Mouse (Mus musculus) mature B cell (primary cell): ENCODE measurements at regions not wholly inside any gene's neighbourhood (a gene's known extent, or its start where the extent isn't known, plus 50 kb on each side); places are given as distances from the start of the nearest gene placed in this dataset.

Experiments
- in situ Hi-C: fragments of 300-500 bp; cut with MboI; formaldehyde crosslinking; loops from 2 replicates; pipeline ENCODE4 v1.14.3; 2019

- in situ Hi-C loops = no loop called here
Observed at GRCm38 (mm10) chr2:51448121-51448520, 179.2 kb upstream of the Tas2r134 start.

GRCm38 (mm10) chr2:51447616-51448015, 179.7 kb upstream of the Tas2r134 start:
- in situ Hi-C loops = no loop called here

- in situ Hi-C loops = no loop called here
Observed at GRCm38 (mm10) chr2:51444386-51445080, 182.8 kb upstream of the Tas2r134 start.

GRCm38 (mm10) chr2:51443946-51444345, 183.4 kb upstream of the Tas2r134 start:
- in situ Hi-C loops = no loop called here

GRCm38 (mm10) chr2:51439047-51439446, 188.3 kb upstream of the Tas2r134 start:
- in situ Hi-C loops = loop anchor here (10.0 kb wide), 1 partner anchor 1134 kb away; no protein-coding TSS in a partner anchor

- in situ Hi-C loops = loop anchor here (10.0 kb wide), 1 partner anchor 1132 kb away; no protein-coding TSS in a partner anchor
Observed at GRCm38 (mm10) chr2:51436590-51436989, 190.7 kb upstream of the Tas2r134 start.

- in situ Hi-C loops = loop anchor here (10.0 kb wide), 1 partner anchor 1127 kb away; no protein-coding TSS in a partner anchor
Observed at GRCm38 (mm10) chr2:51431564-51431963, 195.7 kb upstream of the Tas2r134 start.

- in situ Hi-C loops = loop anchor here (10.0 kb wide), 1 partner anchor 1125 kb away; no protein-coding TSS in a partner anchor
Observed at GRCm38 (mm10) chr2:51429716-51430115, 197.6 kb upstream of the Tas2r134 start.

GRCm38 (mm10) chr2:51422442-51422841, 204.9 kb upstream of the Tas2r134 start:
- in situ Hi-C loops = no loop called here

GRCm38 (mm10) chr2:51417908-51418690, 209.2 kb upstream of the Tas2r134 start:
- in situ Hi-C loops = no loop called here

- in situ Hi-C loops = no loop called here
Observed at GRCm38 (mm10) chr2:51388390-51388789, 238.9 kb upstream of the Tas2r134 start.

- in situ Hi-C loops = no loop called here
Observed at GRCm38 (mm10) chr2:51387136-51387535, 238.2 kb upstream of the Rnd3 start.

GRCm38 (mm10) chr2:51376597-51376996, 227.7 kb upstream of the Rnd3 start:
- in situ Hi-C loops = no loop called here

GRCm38 (mm10) chr2:51374636-51375035, 225.7 kb upstream of the Rnd3 start:
- in situ Hi-C loops = no loop called here

- in situ Hi-C loops = no loop called here
Observed at GRCm38 (mm10) chr2:51372771-51373170, 223.9 kb upstream of the Rnd3 start.

GRCm38 (mm10) chr2:51362825-51363616, 214.1 kb upstream of the Rnd3 start:
- in situ Hi-C loops = no loop called here

- in situ Hi-C loops = no loop called here
Observed at GRCm38 (mm10) chr2:51355281-51355680, 206.4 kb upstream of the Rnd3 start.

GRCm38 (mm10) chr2:51354800-51355199, 205.9 kb upstream of the Rnd3 start:
- in situ Hi-C loops = no loop called here

- in situ Hi-C loops = no loop called here
Observed at GRCm38 (mm10) chr2:51349614-51350013, 200.7 kb upstream of the Rnd3 start.

GRCm38 (mm10) chr2:51348774-51349173, 199.9 kb upstream of the Rnd3 start:
- in situ Hi-C loops = no loop called here

- in situ Hi-C loops = no loop called here
Observed at GRCm38 (mm10) chr2:51347086-51347485, 198.2 kb upstream of the Rnd3 start.

GRCm38 (mm10) chr2:51342421-51342820, 193.5 kb upstream of the Rnd3 start:
- in situ Hi-C loops = no loop called here
